Mouse (Mus musculus): ENCODE results near the gene 4930452B06Rik. TPM values are rescaled to one million over a fixed set of nuclear protein-coding genes. Genes with fewer than 3 reads are reported as not detected.

The 4930452B06Rik gene
- total and polyA plus RNA-seq, 3 experiments, result not detected

GRCm38 (mm10) chr14:8503345-8503744, 162.7 kb downstream of the 4930452B06Rik start:
- TF ChIP-seq MEF2A (IDR thresholded peaks at IDR 0.05; ENCODE audit: borderline replicate concordance, low read depth, low read length) (no peak), JUN (IDR thresholded peaks at IDR 0.05; ENCODE audit: insufficient read depth, low read depth, low read length) (no peak), IRF4 (IDR thresholded peaks at IDR 0.05; ENCODE audit: low read depth, low read length) (no peak), POLR2AphosphoS2 (IDR thresholded peaks at IDR 0.05; ENCODE audit: low read depth, low read length) (no peak), MAX (IDR thresholded peaks at IDR 0.05; ENCODE audit: low read length) (no peak), NELFE (IDR thresholded peaks at IDR 0.05; ENCODE audit: low read depth, low read length) (no peak), PAX5 (IDR thresholded peaks at IDR 0.05; ENCODE audit: low read length) (no peak), GABPA (IDR thresholded peaks at IDR 0.05; ENCODE audit: insufficient replicate concordance, low read depth, low read length) (no peak), SIN3A (IDR thresholded peaks at IDR 0.05; ENCODE audit: low read length) (no peak), ZMIZ1 (IDR thresholded peaks at IDR 0.05; ENCODE audit: low read depth, low read length) (no peak), USF2 (conservative IDR thresholded peaks at IDR 0.05; ENCODE audit: low read depth, low read length) (no peak), CTCF (conservative IDR thresholded peaks at IDR 0.05 in 1 of 2, IDR thresholded peaks at IDR 0.05 in 1 of 2; ENCODE audit: low read depth in 2 of 2, low read length in 2 of 2) (no peak), ZKSCAN1 (IDR thresholded peaks at IDR 0.05; ENCODE audit: borderline replicate concordance, low read depth, low read length) (no peak), SMC3 (IDR thresholded peaks at IDR 0.05; ENCODE audit: low read depth, low read length) (no peak), POLR2A (IDR thresholded peaks at IDR 0.05; ENCODE audit: low read depth, low read length) (no peak), MAFK (IDR thresholded peaks at IDR 0.05; ENCODE audit: insufficient replicate concordance, low read length) (no peak), E2F4 (IDR thresholded peaks at IDR 0.05; ENCODE audit: insufficient replicate concordance, low read depth, low read length) (no peak), CHD1 (IDR thresholded peaks at IDR 0.05; ENCODE audit: low read depth, low read length) (no peak), TCF12 (IDR thresholded peaks at IDR 0.05; ENCODE audit: low read depth, low read length) (no peak)
- DNase-seq (ENCODE audit: extremely low read depth), result no peak
- no peak overlapping the region for H3K4me3 ChIP-seq (replicated peaks in 1 of 3; ENCODE audit: low read depth in 2 of 3, low read length in 2 of 3, poor library complexity in 1 of 3)
- no peak overlapping the region for H3K4me2 ChIP-seq (ENCODE audit: insufficient read depth, low read depth, poor library complexity, severe bottlenecking)
- H3K36me3 ChIP-seq (replicated peaks in 1 of 2; ENCODE audit: control insufficient read depth in 1 of 2, insufficient read depth in 1 of 2, low read length in 1 of 2), result no peaks in the 10 kb centered on the region
- H3K27ac ChIP-seq (ENCODE audit: insufficient read depth, low read depth), result no peak overlapping the region
- in situ Hi-C loops (cut with MboI; ENCODE audit: low pct_ligation_motif_present, low pct_unique_long_range_greater_than_20kb, low sequenced_read_pairs) (no loop called here), dilution Hi-C loops (cut with MboI; ENCODE audit: extremely low pct_ligation_motif_present, extremely low pct_unique_long_range_greater_than_20kb, low sequenced_read_pairs) (no loop called here)
- H3K27me3 ChIP-seq (replicated peaks), result no peaks in the 10 kb centered on the region
- H3K79me2 ChIP-seq (replicated peaks; ENCODE audit: control insufficient read depth, extremely low read depth, insufficient read depth, poor library complexity, severe bottlenecking), result no peaks in the 10 kb centered on the region
- no peaks in the 10 kb centered on the region for H3K9me3 ChIP-seq (replicated peaks; ENCODE audit: low read length)
- H3K4me1 ChIP-seq (ENCODE audit: control insufficient read depth in 1 of 2, insufficient read depth in 2 of 2), result no peaks in the 10 kb centered on the region
- no peak overlapping the region for H3K9ac ChIP-seq (ENCODE audit: insufficient read depth, low read depth)

GRCm38 (mm10) chr14:8502496-8502895, 163.5 kb downstream of the 4930452B06Rik start:
- in situ Hi-C loops (cut with MboI; ENCODE audit: low pct_ligation_motif_present, low pct_unique_long_range_greater_than_20kb, low sequenced_read_pairs) (no loop called here), dilution Hi-C loops (cut with MboI; ENCODE audit: extremely low pct_ligation_motif_present, extremely low pct_unique_long_range_greater_than_20kb, low sequenced_read_pairs) (no loop called here)
- Histone ChIP-seq H3K9me3 (replicated peaks; ENCODE audit: low read length) (no peaks in the 10 kb centered on the region), H3K9ac (ENCODE audit: insufficient read depth, low read depth) (no peak overlapping the region), H3K36me3 (replicated peaks in 1 of 2; ENCODE audit: control insufficient read depth in 1 of 2, insufficient read depth in 1 of 2, low read length in 1 of 2) (no peaks in the 10 kb centered on the region), H3K4me3 (replicated peaks in 1 of 3; ENCODE audit: low read depth in 2 of 3, low read length in 2 of 3, poor library complexity in 1 of 3) (no peak overlapping the region), H3K4me1 (ENCODE audit: control insufficient read depth in 1 of 2, insufficient read depth in 2 of 2) (no peaks in the 10 kb centered on the region), H3K79me2 (replicated peaks; ENCODE audit: control insufficient read depth, extremely low read depth, insufficient read depth, poor library complexity, severe bottlenecking) (no peaks in the 10 kb centered on the region), H3K27ac (ENCODE audit: insufficient read depth, low read depth) (no peak overlapping the region), H3K27me3 (replicated peaks) (no peaks in the 10 kb centered on the region), H3K4me2 (ENCODE audit: insufficient read depth, low read depth, poor library complexity, severe bottlenecking) (no peak overlapping the region)
- DNase-seq (ENCODE audit: extremely low read depth), result no peak
- no peak for TF ChIP-seq ELF1 (IDR thresholded peaks at IDR 0.05; ENCODE audit: low read depth, low read length)
- TF ChIP-seq TBP (conservative IDR thresholded peaks at IDR 0.05; ENCODE audit: low read depth, low read length), result no peak
- no peak for TF ChIP-seq CHD1 (IDR thresholded peaks at IDR 0.05; ENCODE audit: low read depth, low read length)
- no peak for TF ChIP-seq POLR2A (IDR thresholded peaks at IDR 0.05; ENCODE audit: low read depth, low read length)
- TF ChIP-seq KAT2A (IDR thresholded peaks at IDR 0.05; ENCODE audit: insufficient replicate concordance, low read length), result no peak
- TF ChIP-seq MAFK (IDR thresholded peaks at IDR 0.05; ENCODE audit: insufficient replicate concordance, low read length), result no peak
- no peak for TF ChIP-seq BHLHE40 (IDR thresholded peaks at IDR 0.05; ENCODE audit: low read depth, low read length)
- TF ChIP-seq USF1 (IDR thresholded peaks at IDR 0.05; ENCODE audit: low read depth, low read length), result no peak
- no peak for TF ChIP-seq MEF2A (IDR thresholded peaks at IDR 0.05; ENCODE audit: borderline replicate concordance, low read depth, low read length)
- TF ChIP-seq ZMIZ1 (IDR thresholded peaks at IDR 0.05; ENCODE audit: low read depth, low read length), result no peak
- TF ChIP-seq MXI1 (IDR thresholded peaks at IDR 0.05; ENCODE audit: low read depth, low read length), result no peak
